Mouse (Mus musculus) urinary bladder, postnatal 14 days (tissue): ENCODE results near the gene 2200002D01Rik.
A peak's percentile ranks its signal among the peaks of the same experiment; 100 is the strongest.
"Not testable (repeated sequence)": the region's sequence is repeated elsewhere in the genome, so short reads cannot be mapped to it uniquely, and the experiment has no call there.

Source experiments
- DNase-seq: peaks from one replicate; pipeline ENCODE4 v3.0.0; 2021; ENCODE audit warnings: low spot score

Gene 2200002D01Rik

GRCm38 (mm10) chr7:29236593-29236992, 11.7 kb downstream of the 2200002D01Rik start:
- DNase-seq = no peak

DNA sequence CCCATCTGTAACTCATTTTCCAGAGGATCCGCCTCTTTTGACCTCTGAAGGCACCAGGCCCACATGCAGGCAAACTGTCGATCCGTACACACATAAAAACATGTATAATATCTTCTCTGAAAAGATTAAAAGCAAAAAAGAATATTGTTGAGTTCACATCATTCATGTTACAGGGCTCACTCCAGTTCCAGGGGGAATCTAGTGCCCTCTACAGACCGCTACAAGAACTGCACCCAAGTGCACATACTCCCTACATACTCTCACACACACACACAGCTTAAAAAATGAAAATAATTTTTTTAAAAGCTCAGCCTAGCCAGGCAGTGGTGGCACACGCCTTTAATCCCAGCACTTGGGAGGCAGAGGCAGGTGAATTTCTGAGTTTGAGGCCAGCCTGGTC, 13.6 kb downstream of the 2200002D01Rik start:
- DNase-seq = no peak

- no peak for DNase-seq
These were observed 14.5 kb downstream of the 2200002D01Rik start for GRCm38 (mm10) chr7:29233745-29234144.

- DNase-seq = peak; percentile 57
These were observed 15.8 kb downstream of the 2200002D01Rik start, which contains the start of gene Kcnk6 for GRCm38 (mm10) chr7:29232247-29233013. Gene Kcnk6 (minus strand): TSS chr7:29232515.

GRCm38 (mm10) chr7:29231517-29231916, 16.7 kb downstream of the 2200002D01Rik start:
- no peak for DNase-seq

GRCm38 (mm10) chr7:29230560-29230959, 17.7 kb downstream of the 2200002D01Rik start:
- no peak for DNase-seq

DNA sequence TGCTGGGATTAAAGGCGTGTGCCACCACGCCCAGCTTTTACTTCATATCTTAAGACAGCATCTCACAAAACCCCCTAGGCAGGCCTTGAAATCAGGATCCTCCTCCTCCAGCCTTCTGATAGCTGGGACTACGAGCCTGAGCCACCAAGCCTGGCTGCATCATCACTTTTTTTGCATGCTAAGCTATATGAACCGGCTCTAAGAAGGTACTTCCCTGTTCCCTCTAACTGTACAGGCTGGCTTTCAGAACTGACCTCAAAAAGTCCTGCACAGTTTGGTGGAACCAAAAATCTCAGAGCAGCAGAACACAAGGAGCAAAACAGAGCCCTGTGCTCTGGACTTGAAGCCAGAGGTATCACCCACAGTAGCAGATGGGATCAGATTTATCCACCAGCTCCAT, 20.1 kb downstream of the 2200002D01Rik start:
- DNase-seq = no peak

GRCm38 (mm10) chr7:29225520-29225919, 22.7 kb downstream of the 2200002D01Rik start:
- no peak for DNase-seq

DNA sequence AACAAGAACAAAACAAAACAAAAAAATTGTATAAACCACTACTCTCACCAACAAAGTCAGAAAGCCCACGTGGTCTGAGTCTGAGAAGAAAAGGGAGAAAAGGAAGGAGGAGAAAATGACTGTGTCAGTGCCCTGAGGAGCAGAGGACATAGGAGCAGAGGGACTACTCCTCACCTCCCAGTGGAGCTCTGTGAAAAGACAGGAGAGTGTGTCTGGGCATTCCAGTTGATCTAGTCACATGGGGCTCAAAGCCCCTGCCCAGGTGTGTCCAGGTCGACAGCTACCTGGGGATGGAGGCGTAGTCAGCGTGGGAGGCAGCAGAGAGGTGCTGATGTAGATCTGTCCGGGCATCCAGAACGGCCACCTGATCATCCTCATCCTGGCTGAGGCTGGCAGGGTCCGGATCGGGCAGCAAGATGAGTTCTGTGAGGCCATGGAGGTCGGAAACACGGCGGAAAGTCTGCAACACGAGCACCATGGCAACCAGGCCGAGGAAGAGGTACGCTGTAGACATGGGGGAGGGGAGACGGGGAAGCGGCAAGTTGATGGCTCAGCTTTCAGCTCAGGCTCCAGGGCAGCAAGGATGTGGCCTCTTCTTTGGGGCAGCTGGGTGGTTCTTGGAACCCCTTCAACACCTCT, 23.4 kb downstream of the 2200002D01Rik start:
- no peak for DNase-seq

DNA sequence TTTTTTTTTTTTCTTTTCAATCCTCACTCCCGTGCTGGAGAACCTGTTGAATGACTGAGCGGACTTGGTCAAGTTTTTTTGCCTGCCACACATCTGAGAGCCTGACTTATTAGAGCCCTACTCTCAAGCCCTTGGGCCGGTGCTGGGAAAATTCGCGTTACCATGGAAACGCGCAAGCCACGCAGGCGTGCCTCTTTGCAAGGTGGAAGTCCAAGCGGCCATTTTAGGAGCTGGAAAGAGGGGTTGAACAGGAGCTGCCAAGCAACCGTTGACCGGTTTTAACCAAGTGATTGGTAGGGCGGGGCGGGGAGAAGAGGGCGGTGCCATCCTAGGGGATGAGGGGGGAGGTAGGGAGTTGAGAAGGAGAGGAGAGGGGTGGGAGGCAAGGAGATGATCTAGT, 33.4 kb downstream of the 2200002D01Rik start:
- no peak for DNase-seq

DNA sequence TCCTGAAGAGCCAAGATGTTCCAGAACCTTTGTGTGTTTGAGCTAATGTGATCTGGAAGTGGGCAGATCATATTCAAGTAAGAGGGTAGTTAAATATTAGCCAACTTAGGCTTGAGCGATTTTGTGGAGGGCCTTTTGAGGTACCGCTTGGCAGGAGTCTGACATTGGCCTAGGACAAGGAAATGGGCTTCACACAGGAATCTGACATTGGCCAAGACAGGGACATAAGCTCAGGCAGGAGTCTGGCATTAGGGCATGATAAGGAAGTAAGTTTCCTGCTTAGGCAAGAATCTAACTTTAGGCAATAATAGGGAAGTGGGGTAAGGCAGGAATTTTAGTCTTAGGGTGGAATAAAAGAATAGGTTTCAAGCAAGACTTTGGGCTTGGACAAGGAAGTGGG, 34.0 kb downstream of the 2200002D01Rik start:
- no peak for DNase-seq

DNA sequence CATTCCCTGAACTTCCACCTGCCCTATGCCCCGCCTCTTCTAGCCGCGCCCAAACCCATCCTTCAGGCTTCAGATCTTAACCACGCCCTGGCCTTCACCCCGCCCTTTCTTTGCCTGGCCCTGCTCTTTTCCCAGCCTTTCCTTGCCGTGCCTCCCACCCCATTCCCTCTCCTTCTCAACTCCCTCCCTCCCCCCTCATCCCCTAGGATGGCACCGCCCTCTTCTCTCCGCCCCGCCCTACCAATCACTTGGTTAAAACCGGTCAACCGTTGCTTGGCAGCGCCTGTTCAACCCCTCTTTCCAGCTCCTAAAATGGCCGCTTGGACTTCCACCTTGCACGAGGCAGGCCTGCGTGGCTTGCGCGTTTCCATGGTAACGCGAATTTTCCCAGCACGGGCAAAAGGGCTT, 34.6 kb downstream of the 2200002D01Rik start, which contains the start of gene Catsperg1:
TSS of gene Catsperg1 (minus strand) at position 361 of the 408 bp plus-strand sequence.
- no peak for DNase-seq

- DNase-seq = not testable (repeated sequence)
These were observed 35.3 kb downstream of the 2200002D01Rik start for GRCm38 (mm10) chr7:29212775-29213560.

DNA sequence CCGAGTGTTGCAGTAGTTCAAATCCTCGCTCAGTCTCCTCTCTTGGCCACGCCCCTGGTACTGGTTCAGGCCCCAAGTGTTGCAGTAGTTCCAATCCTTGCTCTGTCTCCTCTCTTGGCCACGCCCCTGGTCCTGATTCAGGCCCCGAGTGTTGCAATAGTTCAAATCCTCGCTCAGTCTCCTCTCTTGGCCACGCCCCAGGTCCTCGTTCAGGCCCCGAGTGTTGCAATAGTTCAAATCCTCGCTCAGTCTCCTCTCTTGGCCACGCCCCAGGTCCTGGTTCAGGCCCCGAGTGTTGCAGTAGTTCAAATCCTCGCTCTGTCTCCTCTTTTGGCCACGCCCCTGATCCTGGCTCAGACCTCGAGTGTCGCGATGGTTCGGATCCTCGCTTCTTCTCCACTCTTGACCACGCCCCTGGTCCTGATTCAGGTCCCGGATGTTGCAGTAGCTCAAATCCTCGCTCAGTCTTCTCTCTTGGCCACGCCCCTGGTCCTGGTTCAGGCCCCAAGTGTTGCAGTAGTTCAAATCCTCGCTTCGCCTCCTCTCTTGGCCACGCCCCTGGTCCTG, 36.0 kb downstream of the 2200002D01Rik start:
- DNase-seq = peak; percentile 29

DNA sequence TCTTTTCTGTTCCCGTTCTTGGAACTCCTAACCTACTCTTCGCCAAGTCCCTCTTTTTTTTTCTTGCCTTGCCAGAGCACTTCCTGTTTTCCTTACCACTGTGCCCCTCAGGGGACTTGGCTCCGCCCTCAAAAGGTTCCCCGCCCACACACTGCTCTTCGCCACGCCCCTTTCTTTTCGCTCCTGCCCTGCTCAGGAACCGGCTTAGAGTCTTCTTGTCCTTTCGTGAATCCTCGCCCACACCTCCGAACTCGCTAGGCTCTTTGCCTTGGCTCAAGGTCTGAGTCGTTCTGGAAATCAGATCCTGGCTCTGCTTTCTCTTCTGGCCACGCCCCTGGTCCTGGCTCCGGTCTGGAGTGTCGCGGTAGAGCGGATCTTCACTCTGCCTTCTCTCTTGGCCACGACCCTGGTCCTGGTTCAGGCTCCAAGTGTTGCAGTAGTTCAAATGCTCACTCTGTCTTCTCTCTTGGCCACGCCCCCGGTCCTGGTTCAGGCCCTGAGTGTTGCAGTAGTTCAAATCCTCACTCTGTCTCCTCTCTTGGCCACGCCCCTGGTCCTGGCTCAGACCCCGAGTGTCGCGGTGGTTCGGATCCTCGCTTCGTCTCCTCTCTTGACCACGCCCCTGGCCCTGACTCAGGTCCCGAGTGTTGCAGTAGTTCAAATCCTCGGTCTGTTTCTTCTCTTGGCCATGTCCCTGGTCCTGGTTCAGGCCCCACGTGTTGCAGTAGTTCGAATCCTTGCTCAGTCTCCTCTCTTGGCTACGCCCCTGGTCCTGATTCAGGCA, 36.7 kb downstream of the 2200002D01Rik start:
- DNase-seq = peak; percentile 93

GRCm38 (mm10) chr7:29211013-29211412, 37.3 kb downstream of the 2200002D01Rik start:
- peak; percentile 69 for DNase-seq

GRCm38 (mm10) chr7:29202577-29202976, 45.7 kb downstream of the 2200002D01Rik start:
- no peak for DNase-seq
